Mouse (Mus musculus): ENCODE data around the gene Slain1.
A peak's percentile ranks its signal among the peaks of the same experiment; 100 is the strongest.
"Not testable (repeated sequence)": the region's sequence is repeated elsewhere in the genome, so short reads cannot be mapped to it uniquely, and the experiment has no call there.

Gene Slain1

DNA sequence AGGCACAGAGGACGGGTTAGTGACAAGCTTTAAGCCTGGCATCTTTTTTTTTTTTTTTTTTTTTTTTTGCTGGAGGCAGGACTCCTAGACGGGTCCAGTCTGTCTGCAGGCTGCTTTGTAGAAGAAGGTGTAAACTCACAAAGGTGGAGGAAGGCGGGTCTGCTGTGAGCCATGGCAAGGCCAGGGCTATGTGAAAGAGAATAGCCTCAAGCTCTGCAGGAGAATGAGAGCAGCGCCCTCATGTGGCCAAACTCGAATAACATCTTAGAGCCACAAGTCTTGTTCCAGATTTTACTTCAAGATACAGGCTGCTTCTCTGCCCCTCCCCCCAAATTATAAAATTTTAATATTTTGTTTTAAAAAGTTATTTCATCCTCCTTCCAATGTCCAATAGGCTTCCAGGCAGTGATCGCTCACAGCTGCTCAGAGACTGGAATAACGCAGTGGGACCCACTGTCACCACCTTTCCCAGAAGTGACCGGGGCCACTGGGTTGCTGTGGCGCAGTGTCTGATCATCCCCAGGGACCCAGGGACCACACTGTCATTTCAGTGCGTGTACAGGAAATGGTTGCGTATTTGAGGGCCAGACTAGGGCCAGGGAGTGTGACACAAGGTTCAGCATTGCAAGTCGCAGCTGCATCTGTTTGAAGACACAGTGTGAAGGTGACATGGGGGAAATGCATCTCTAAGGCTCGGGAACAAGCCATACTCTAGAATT lies 70.8 kb downstream of the Slain1 start:
- peak; percentile 25 to 73 for DNase-seq (ENCODE audit: inconsistent age in 2 of 2, low spot score in 1 of 2)

DNA sequence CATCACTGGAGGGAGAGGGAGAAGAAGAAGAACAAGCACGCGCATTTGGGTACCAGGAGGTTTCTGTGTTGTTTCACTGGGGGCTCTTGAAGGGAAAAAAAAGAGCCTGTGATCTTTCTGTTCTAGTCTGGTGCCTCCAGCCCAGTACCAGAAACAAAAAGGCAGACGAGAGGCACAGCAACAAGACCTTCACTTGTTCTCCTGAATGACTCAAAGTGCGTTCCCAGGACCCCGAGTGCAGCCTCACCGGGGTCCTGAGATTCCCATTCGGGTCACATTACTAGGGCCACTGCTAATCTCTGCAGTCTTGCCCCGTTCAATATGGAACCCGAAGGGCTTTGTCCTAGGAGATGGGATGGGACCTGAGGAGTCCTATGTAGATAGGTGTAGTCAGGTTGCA lies 73.3 kb downstream of the Slain1 start:
- no peak for DNase-seq (ENCODE audit: inconsistent age in 2 of 2, low spot score in 1 of 2)

DNA sequence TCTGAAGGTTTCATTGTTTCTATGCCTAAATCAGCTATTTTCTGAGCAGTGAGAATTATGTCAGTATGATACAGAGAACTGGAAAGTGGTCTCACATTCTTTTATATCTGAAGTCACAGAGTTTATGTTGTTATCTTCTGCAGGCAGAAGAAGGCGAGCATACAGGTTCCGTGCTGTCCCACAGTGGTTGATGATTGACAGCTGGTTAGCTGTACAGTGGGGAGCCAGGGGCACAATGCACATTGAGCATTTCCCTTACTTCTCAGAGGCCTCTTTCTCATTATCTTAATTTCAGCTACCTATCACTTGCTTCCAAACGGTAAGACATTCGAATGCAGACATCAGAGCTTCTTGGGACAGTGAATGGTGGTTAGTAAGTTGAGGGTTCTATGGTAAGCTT lies 73.8 kb downstream of the Slain1 start:
- no peak for DNase-seq (ENCODE audit: inconsistent age in 2 of 2, low spot score in 1 of 2)

- no peak for DNase-seq (ENCODE audit: inconsistent age in 2 of 2, low spot score in 1 of 2)
These were observed 78.5 kb downstream of the Slain1 start for GRCm38 (mm10) chr14:103728506-103728905.

GRCm38 (mm10) chr14:103728951-103729725 lies 79.1 kb downstream of the Slain1 start:
- no peak for DNase-seq (ENCODE audit: inconsistent age in 2 of 2, low spot score in 1 of 2)

DNA sequence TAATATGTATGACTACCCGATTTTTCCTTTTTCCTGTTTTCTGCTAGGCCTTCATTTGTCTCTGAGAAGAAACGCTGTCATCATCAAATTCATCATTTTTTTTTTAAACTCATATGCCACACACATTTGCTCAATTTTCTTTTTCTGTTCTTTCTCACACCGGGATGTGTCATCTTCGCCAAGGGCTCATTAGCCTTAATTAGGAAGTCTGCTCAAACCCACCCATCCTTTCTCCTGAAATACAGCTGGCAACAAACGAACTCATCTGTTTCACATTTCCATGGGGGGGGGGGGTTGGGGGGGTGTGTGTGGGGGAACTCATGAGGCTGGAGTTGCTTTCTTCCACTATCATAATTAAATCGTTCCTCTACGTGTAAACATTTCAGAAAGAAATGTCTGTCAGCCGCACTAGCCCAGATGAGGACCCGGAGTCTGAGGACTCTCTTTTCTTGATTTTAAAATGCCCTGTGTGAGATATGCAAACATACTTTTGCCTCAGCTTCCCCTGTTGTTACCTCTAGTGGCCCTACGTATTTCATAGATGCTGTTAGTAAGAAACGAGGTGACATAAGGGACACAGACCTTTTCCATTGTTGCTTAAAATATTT lies 79.8 kb downstream of the Slain1 start:
- DNase-seq (ENCODE audit: inconsistent age in 2 of 2, low spot score in 1 of 2), result no peak

DNA sequence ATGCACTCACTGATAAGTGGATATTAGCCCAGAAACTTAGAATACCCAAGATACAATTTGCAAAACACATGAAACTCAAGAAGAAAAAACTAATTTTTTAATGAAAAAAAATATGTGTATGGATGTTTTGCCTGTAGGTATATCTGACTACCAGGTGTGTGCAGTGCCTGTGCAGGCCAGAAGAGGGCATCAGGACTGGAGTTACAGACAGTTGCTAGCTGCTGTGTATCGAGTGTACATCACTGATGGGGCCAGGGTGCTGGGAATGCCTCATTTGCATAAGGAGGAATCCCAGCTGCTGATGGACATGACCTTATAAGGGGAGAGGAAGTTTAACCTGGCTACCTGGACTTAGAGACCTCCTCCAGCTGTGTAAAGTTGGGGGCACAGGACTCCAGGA lies 82.6 kb downstream of the Slain1 start:
- DNase-seq (ENCODE audit: inconsistent age in 2 of 2, low spot score in 1 of 2), result no peak

GRCm38 (mm10) chr14:103741216-103741615 lies 91.2 kb downstream of the Slain1 start:
- peak; percentile 12 to 26 for DNase-seq (ENCODE audit: inconsistent age in 2 of 2, low spot score in 1 of 2)

- peak; percentile 19 to 43 for DNase-seq (ENCODE audit: inconsistent age in 2 of 2, low spot score in 1 of 2)
These were observed 92.1 kb downstream of the Slain1 start for GRCm38 (mm10) chr14:103742150-103742549.

DNA sequence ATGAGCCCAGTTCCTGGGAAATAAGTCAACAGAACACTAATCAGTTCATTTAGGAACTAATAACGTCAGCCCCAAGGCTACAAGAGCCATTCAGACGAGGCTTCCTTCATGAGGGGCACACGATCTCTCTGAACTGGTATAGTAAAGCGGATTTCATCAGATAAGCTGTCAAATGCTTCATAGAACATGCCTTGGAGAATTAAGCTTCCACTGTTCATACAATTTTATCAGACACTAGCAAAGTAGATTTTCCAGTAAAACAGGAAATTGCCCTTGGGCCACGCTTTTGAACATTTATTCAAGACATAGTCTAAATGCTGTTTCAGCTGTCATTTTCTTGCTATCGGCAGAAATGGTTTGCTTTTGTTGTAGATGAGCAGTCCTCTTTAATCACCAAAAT lies 97.3 kb downstream of the Slain1 start:
- no peak for DNase-seq (ENCODE audit: inconsistent age in 2 of 2, low spot score in 1 of 2)

DNA sequence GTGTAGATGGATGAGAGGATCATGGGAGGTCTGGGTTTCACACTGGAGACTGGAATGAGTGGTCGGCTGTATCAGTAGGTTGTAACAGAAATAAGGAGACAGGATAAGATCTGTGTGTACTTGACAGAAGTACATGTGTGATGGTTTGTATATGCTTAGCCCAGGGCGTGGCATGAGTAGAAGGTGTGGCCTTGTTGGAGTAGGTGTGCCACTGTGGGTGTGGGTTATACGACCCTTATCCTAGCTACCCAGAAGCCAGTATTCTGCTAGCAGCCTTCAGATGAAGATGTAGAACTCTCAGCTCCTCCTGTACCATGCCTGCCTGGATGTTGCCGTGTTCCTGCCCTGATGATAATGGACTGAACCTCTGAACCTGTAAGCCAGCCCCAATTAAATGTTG lies 100.6 kb downstream of the Slain1 start:
- not testable (repeated sequence) for DNase-seq (ENCODE audit: inconsistent age in 2 of 2, low spot score in 1 of 2)

GRCm38 (mm10) chr14:103751384-103751783 lies 101.4 kb downstream of the Slain1 start:
- DNase-seq (ENCODE audit: inconsistent age in 2 of 2, low spot score in 1 of 2), result no peak

- no peak for DNase-seq (ENCODE audit: inconsistent age in 2 of 2, low spot score in 1 of 2)
These were observed 102.7 kb downstream of the Slain1 start for GRCm38 (mm10) chr14:103752773-103753172.

- DNase-seq (ENCODE audit: inconsistent age in 2 of 2, low spot score in 1 of 2), result no peak
These were observed 104.0 kb downstream of the Slain1 start for GRCm38 (mm10) chr14:103754041-103754440.

DNA sequence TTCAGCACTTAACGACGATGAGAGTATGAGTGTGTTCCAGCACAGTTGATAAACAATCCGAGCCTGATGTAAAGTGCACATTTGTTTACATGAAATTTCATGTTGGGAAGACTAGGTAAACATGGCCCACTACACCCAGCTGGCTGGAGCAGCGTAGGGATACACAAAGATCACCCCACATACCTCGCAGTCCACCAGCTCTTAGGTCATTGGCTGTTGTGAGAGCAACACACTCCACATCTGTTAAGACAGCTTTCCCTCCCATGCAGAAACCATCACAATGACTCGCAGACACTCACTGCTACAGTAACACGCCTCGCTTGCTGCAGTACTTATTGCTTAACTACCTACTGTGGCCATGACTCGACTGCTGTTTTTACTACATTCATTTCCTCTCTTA lies 104.4 kb downstream of the Slain1 start:
- no peak for DNase-seq (ENCODE audit: inconsistent age in 2 of 2, low spot score in 1 of 2)
